Mouse (Mus musculus) neural tube, embryonic 10.5 days (tissue): ENCODE measurements around the gene L3mbtl3.

ENCODE experiments used
- DNase-seq: peaks from one replicate; pipeline ENCODE4 v3.0.0-alpha.2; 2017; ENCODE audit warnings: low spot score; ENCODE audit errors: extremely low spot score

Gene L3mbtl3

GRCm38 (mm10) chr10:26243203-26243602, 132.6 kb downstream of the L3mbtl3 start:
- DNase-seq, result no peak

- no peak for DNase-seq
Observed at GRCm38 (mm10) chr10:26239090-26239489, 136.7 kb downstream of the L3mbtl3 start.

GRCm38 (mm10) chr10:26238559-26238958, 137.2 kb downstream of the L3mbtl3 start:
- DNase-seq, result no peak

- DNase-seq, result no peak
Observed at GRCm38 (mm10) chr10:26232071-26232653, 143.6 kb downstream of the L3mbtl3 start.

GRCm38 (mm10) chr10:26229488-26229887, 146.3 kb downstream of the L3mbtl3 start, which contains the start of gene Samd3:
Gene Samd3 (plus strand): TSS chr10:26229707.
- DNase-seq, result no peak

GRCm38 (mm10) chr10:26228187-26228586, 147.6 kb downstream of the L3mbtl3 start:
- no peak for DNase-seq

GRCm38 (mm10) chr10:26226734-26227133, 149.0 kb downstream of the L3mbtl3 start:
- no peak for DNase-seq

GRCm38 (mm10) chr10:26226241-26226640, 149.5 kb downstream of the L3mbtl3 start:
- DNase-seq, result no peak
